Mouse (Mus musculus) Muller cell, postnatal 12 days (primary cell): ENCODE results near the gene Zbtb9.
"Not testable (repeated sequence)": the region's sequence is repeated elsewhere in the genome, so short reads cannot be mapped to it uniquely, and the experiment has no call there.

ENCODE experiments used
- DNase-seq: peaks from one replicate; pipeline ENCODE4 v3.0.0-alpha.2; 2015; ENCODE audit errors: inconsistent ontology term

Gene Zbtb9

DNA sequence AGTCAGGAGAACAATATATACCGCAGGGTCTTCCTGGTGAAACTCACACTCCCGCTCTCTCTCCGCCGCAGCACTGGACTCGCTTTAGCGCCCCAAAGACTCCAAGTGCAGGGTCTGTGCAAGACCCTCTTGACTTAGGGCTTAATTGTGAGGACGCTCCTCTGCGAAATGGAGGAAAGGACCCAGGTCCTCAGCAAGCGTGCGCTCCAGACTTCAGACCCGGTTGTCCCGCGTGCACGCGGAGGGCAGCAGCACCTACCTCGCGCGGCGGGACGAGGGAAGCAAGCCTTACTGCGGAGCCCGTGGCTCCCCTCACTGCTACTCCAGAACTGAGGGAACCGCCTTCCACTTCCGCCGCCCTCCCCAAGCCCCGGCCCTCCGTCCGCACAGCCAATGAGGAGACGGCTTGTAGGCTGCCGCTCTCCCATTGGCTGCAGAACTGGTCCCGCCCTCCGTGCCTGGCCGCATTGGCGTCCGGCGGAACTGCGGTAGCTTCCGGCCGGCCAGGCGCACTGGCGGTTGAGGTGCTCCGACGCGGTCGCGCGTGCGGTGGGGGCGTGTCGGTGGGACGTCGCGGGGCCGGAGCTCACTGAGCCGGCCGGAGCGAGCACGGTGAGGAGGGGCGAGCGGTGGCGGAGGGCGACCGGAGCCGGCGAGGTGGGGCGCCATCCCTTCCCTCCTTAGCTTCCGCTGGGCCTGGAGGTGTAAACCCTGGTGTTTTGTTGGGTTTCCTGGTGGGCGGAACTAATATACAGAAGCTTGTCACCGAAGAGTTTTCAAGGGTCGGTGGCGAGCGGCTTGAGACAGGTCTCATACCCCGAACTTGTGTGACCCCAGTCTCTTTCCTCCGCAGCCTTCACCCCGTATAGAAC is at the start of gene Zbtb9:
Gene Zbtb9, plus strand, starts transcription at position 465 of the 872 bp plus-strand sequence.
- peak; percentile 98 for DNase-seq

DNA sequence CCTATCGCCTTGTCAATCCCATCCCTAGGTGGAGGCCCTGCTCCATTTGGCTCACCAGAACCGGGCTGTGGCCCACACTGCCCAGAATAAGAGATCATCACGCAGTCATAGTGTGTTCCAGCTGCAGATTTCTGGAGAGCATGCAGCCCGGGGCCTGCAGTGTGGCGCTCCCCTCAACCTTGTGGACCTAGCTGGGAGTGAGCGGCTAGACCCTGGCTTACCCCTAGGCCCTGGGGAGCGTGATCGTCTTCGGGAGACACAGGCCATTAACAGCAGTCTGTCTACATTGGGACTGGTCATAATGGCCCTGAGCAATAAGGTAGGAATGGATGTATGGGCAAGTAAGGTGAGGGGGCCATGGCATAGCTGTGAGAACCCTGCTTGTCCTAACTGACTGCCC is 47.6 kb upstream of the Zbtb9 start:
- DNase-seq = not testable (repeated sequence)

DNA sequence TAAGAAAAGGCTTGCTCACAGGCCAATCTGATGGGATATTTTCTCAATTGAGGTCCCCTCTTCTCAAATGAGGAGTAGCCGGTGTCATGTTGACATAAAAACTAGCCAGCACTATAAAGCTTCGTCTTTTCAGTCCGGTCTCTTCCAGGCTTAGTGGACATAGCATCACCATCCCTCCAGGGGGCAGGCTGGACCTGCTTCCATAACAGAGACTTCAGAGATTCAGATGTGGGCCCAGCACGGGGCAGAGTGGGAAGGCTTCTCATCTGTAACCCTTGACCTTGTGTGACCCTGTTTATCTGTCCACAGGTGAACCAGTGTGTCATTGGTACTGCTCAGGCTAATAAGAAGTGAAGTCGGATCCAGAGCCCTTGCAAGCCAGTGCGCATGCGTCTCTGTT is 41.2 kb upstream of the Zbtb9 start:
- peak; percentile 65 for DNase-seq

DNA sequence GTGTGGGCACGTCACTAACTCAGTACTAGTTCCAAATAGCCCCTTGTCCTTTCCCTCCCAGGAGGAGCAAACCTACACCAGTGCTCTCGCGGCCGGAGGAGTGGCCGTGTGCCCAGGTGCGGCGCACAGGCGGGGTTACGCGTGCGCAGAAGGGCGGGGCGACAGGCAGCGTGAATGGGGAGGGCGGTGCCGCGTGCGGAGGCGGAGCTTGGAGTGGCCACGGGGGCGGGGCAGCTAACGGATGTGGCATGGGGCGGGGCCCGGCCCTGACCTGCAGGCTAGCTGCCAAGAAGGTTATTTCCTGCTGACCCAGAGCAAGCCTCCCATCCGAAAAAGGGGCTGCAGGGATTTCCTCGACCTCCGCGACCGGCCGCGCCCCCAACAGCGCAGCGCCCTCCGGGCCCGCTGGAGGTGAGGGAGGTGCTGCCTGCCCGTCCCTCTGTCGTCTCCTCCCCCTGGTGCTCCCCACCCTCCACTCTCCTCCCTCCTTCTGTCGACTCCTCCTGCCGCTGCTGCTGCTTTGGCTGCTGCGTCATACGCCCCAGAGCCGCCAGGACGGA is 40.0 kb upstream of the Zbtb9 start, which contains the start of gene Phf1:
Gene Phf1, plus strand, starts transcription at position 214 of the 560 bp plus-strand sequence.
- peak; percentile 97 for DNase-seq

GRCm38 (mm10) chr17:26933419-26933818 is 39.5 kb upstream of the Zbtb9 start:
- DNase-seq = no peak

- DNase-seq = no peak
Measured at GRCm38 (mm10) chr17:26933885-26934827, 38.8 kb upstream of the Zbtb9 start.

DNA sequence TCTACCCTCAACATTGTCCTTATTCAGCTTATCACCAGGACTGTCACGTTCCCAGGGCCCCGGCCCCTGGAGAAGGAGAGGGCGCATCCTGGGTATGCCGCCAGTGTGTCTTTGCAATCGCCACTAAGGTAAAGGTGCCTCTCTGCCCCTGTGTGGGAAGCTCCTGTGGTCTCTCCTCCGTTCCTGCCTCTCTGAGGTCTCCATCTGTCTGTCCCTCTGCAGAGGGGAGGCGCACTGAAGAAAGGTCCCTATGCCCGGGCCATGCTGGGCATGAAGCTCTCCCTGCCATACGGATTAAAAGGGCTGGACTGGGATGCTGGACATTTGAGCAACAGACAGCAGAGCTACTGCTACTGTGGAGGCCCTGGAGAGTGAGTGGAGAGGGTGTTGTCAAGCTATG is 37.9 kb upstream of the Zbtb9 start:
- DNase-seq = no peak

GRCm38 (mm10) chr17:26936453-26936852 is 36.5 kb upstream of the Zbtb9 start:
- no peak for DNase-seq

DNA sequence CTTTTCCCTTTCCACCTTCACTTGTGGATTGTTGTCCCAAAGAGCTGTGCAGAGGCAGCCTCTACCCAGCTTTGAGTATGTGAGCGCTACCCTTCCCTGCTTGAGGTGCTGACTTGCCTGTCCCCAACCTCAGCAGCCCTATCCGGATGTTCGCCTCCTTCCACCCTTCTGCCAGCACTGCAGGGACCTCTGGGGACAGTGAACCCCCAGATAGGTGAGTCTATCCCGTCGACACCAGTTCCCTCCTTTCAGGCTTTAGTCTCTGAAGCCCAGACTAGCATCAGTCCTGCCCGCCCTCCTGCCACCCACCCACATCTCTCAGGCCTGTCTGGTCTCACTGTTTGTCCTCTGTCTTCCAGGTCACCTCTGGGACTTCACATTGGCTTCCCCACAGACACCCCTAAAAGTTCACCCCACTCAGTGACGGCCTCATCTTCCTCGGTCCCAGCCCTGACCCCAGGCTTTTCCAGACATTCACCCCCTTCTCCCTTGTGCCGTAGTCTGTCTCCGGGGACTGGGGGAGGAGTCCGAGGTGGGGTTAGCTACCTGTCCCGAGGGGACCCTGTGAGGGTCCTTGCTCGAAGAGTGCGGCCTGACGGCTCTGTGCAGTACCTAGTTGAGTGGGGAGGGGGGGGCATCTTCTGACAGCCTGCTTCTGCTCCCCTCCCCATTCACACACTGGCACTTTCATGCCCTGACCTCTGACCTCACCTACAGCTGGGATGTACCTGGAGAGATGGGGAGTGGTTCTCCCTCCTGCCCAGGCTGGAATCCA is 35.9 kb upstream of the Zbtb9 start:
- no peak for DNase-seq

GRCm38 (mm10) chr17:26937883-26938695 is 34.9 kb upstream of the Zbtb9 start:
- no peak for DNase-seq

DNA sequence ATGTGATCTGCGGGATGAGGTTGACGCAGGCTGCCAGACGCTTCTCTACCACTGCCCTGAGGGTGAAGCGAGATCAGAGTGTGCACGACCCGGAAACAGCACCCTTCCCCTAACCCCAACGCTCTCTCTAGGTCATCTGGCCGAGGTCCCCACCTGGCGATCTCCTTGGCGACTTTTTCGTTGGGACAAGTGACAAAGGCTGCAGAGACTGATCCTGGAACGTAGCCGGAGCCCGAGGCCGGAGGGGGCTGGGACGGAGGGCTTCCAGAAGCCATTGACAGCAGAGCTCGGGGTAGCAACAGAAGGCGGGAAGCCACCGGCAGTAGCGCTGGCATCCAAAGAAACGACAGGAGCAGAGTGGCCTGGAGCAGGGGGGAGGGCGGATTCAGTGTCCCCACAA is 34.2 kb upstream of the Zbtb9 start:
- DNase-seq = peak; percentile 47

DNA sequence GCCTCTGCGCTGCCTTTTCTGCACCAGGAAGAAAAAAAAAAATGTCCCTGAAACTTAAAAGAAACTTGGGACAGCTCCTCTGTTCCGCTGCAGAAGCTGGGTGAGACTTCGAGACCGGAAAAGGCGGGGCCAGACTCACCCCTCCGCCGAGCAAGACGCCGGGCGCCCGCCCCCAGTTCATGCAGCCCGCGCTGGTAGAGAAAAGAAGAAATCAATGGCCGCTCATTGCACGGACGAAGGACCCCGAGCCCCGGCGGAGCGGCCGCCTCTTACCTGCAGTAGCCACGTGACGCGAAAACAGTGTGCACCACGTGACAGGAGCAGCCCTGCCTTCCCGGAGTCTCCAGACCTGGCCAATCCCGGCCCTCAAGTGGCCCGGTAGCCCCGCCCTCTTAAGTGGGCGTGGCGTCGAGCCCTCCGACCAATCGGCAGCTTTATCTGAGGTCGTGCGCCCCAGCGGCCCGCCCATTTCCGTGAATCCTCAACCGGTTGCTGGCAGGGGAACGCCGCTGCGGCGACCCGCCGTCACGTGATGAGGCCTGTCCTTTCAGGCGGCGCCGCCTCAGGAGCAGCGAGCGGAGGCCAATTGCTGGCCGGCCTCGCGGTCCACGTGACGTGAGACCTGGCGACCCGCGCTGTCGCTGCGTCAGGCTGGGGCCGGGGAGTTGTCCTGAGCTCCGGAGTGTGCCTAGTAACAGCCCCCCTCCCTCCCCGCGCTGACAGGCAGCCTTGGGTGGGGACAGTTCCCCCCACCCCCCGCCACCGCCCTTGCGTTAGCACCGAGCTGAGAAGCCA is 33.6 kb upstream of the Zbtb9 start, which contains the start of gene Cuta:
Gene Cuta, minus strand, starts transcription at position 392 of the 795 bp plus-strand sequence.
- peak; percentile 100 for DNase-seq

DNA sequence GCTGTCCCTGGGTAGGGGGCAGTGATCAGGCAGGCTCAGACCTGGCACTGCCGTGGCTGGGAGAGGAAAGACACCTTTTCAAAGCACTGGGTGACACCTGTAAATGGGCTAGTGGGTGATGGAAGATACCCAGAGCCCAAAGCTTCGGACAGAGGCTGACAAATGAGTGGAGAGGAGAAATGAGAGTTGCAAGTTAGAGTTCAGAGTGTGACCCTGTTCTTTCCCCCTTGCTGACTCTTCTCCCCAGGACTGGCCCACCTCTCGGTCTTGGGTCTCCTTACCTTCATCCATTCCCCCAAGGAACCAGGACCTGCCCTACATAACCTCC is 33.0 kb upstream of the Zbtb9 start:
- DNase-seq = no peak

GRCm38 (mm10) chr17:26941031-26941789 is 31.8 kb upstream of the Zbtb9 start, which contains the start of gene Syngap1:
Gene Syngap1 (plus strand): TSS chr17:26941253.
- DNase-seq = peak; percentile 65

GRCm38 (mm10) chr17:26941841-26942570 is 31.0 kb upstream of the Zbtb9 start:
- DNase-seq = no peak

DNA sequence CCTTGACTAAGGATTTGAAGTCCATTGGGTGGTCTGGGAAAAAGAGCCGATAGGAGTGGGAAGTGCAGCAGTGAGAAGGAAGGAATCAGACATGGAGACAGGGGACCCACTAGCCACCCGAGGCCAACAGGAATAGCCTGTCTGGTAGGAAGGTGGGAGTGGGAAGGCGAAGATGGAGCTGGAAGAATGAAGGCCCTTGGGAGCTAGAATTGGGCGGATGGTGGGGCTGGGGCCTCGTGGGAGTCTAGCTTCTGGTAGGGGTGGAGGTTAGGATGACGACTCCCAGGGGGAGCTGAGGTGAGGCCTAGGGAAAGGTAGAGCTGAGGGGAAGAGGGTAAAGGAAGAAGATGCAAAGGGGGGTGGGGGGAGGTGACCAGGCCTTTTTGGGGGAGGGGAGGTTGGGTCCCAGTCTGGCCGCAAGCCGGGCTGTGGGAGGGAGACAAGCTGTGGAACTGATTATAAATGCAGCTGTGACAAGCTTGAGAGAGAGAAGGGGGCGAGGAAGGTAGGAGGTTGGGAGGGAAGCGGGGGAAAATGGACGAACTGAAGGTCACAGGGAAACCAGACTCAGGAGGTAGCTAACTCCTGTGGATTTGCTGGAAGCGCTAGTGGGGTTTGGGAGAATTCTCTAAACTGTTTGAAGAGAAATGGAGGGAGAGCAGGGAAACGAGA is 27.0 kb upstream of the Zbtb9 start:
- no peak for DNase-seq

DNA sequence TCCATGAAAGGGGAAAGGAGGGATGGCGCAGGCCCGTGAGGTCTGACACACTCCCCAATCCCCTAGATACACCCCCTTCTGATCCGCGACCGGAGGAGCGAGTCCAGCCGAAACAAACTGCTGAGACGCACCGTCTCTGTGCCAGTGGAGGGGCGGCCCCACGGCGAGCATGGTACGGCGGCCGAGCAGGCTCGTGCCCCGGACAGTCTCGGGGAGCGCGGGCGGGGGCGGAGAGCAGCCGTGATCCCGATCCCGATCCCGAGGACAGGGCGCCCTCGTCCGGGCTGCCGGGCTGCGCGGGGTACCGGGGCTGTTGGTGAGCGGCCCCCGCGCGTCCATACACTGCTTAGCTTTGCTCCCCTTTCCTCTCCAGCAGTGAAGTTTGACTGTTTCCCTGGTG is 26.4 kb upstream of the Zbtb9 start:
- peak; percentile 78 for DNase-seq
